Mouse (Mus musculus): ENCODE results near the gene Hsd17b13.

Gene Hsd17b13

GRCm38 (mm10) chr5:103926398-103926797 lies 50.8 kb downstream of the Hsd17b13 start:
- no peak for DNase-seq (ENCODE audit: extremely low read depth, low read depth, low spot score)

GRCm38 (mm10) chr5:103923755-103924154 lies 53.5 kb downstream of the Hsd17b13 start:
- DNase-seq (ENCODE audit: extremely low read depth, low read depth, low spot score): no peak

- DNase-seq (ENCODE audit: extremely low read depth, low read depth, low spot score): no peak
These were observed 54.1 kb downstream of the Hsd17b13 start for GRCm38 (mm10) chr5:103923101-103923500.

- no peak for DNase-seq (ENCODE audit: extremely low read depth, low read depth, low spot score)
These were observed 54.8 kb downstream of the Hsd17b13 start for GRCm38 (mm10) chr5:103922436-103922835.

- no peak for DNase-seq (ENCODE audit: extremely low read depth, low read depth, low spot score)
These were observed 57.7 kb downstream of the Hsd17b13 start for GRCm38 (mm10) chr5:103919497-103919896.

GRCm38 (mm10) chr5:103918233-103918632 lies 59.0 kb downstream of the Hsd17b13 start:
- DNase-seq (ENCODE audit: extremely low read depth, low read depth, low spot score): no peak

- DNase-seq (ENCODE audit: extremely low read depth, low read depth, low spot score): no peak
These were observed 59.8 kb downstream of the Hsd17b13 start for GRCm38 (mm10) chr5:103917357-103917895.

GRCm38 (mm10) chr5:103916595-103917356 lies 60.4 kb downstream of the Hsd17b13 start:
- no peak for DNase-seq (ENCODE audit: extremely low read depth, low read depth, low spot score)

GRCm38 (mm10) chr5:103914335-103915226 lies 62.6 kb downstream of the Hsd17b13 start:
- no peak for DNase-seq (ENCODE audit: extremely low read depth, low read depth, low spot score)

- no peak for DNase-seq (ENCODE audit: extremely low read depth, low read depth, low spot score)
These were observed 64.1 kb downstream of the Hsd17b13 start for GRCm38 (mm10) chr5:103913150-103913549.

GRCm38 (mm10) chr5:103911555-103911954 lies 65.7 kb downstream of the Hsd17b13 start:
- DNase-seq (ENCODE audit: extremely low read depth, low read depth, low spot score): no peak

GRCm38 (mm10) chr5:103910748-103911409 lies 66.3 kb downstream of the Hsd17b13 start, which contains the start of gene Klhl8:
TSS of gene Klhl8 (minus strand) at chr5:103911259.
- DNase-seq (ENCODE audit: extremely low read depth, low read depth, low spot score): no peak

- DNase-seq (ENCODE audit: extremely low read depth, low read depth, low spot score): no peak
These were observed 67.1 kb downstream of the Hsd17b13 start for GRCm38 (mm10) chr5:103910156-103910555.

GRCm38 (mm10) chr5:103909466-103909865 lies 67.7 kb downstream of the Hsd17b13 start:
- DNase-seq (ENCODE audit: extremely low read depth, low read depth, low spot score): no peak

GRCm38 (mm10) chr5:103908851-103909250 lies 68.4 kb downstream of the Hsd17b13 start:
- no peak for DNase-seq (ENCODE audit: extremely low read depth, low read depth, low spot score)

GRCm38 (mm10) chr5:103907844-103908243 lies 69.4 kb downstream of the Hsd17b13 start:
- no peak for DNase-seq (ENCODE audit: extremely low read depth, low read depth, low spot score)

GRCm38 (mm10) chr5:103906173-103906572 lies 71.0 kb downstream of the Hsd17b13 start:
- no peak for DNase-seq (ENCODE audit: extremely low read depth, low read depth, low spot score)

Measured in fat pad, adult 2 months (tissue).